Comparison of ENCODE assay signal across 9 mouse cellular contexts in the genomic region with DNA sequence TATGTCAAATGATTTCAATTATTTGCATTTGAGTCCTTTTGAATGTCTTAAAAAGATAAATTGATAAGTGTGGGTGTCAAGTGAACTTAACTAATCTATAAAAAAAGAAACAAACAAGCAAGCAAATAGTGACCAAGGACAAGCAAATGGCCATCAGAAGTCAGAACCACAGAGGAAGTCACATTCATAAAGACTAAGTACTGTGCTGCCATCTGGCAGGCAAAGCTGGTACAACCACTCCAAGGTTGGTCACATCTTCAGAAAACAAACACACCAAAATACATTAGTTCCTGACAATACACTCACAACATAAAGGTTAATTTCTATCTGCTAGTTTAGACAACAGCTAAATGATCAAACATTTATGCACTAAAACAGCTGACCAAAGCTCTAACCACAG. TPM values are rescaled to one million over a fixed set of nuclear protein-coding genes. Genes with fewer than 3 reads are reported as not detected.
DNase-seq lines count a peak whose midpoint lies in the region; ATAC-seq lines count a peak whose summit lies in the region.
"Had no signal": no experiment of that assay in that cellular context is flagged by ENCODE, and none has a peak within 500 bp of the region (broad histone marks: within the 10 kb centered on the region; RNA-seq: fewer than 3 reads in every experiment).

No protein-coding gene starts in this region.

- peak; percentile 10 for DNase-seq in adrenal gland, adult 8-10 months
- peak; percentile 58 to 62 for DNase-seq in kidney, postnatal 4 days
- peak; percentile 58 for DNase-seq in retina, embryonic 14.5 days (ENCODE audit: low spot score)
- DNase-seq in natural killer cell, adult 2 months (ENCODE audit: low spot score in 2 of 2), result no peak

- no peak overlapping the region for H3K27ac ChIP-seq in midbrain, embryonic 15.5 days
- no peak overlapping the region for H3K27ac ChIP-seq in midbrain, embryonic 16.5 days (ENCODE audit: low read length)
- H3K27ac ChIP-seq: embryonic facial prominence, embryonic 15.5 days; limb, embryonic 15.5 days had no signal

- no peak overlapping the region for H3K4me2 ChIP-seq in midbrain, embryonic 15.5 days
- no peak overlapping the region for H3K4me2 ChIP-seq in midbrain, embryonic 16.5 days (ENCODE audit: low read length)
- H3K4me2 ChIP-seq: embryonic facial prominence, embryonic 15.5 days; limb, embryonic 15.5 days had no signal

- no peaks in the 10 kb centered on the region for H3K36me3 ChIP-seq in midbrain, embryonic 15.5 days (replicated peaks)
- no peaks in the 10 kb centered on the region for H3K36me3 ChIP-seq in midbrain, embryonic 16.5 days (ENCODE audit: control insufficient read depth, insufficient read depth, low read length)
- H3K36me3 ChIP-seq: embryonic facial prominence, embryonic 15.5 days had no signal

- peak; percentile 80 for ATAC-seq in midbrain, embryonic 15.5 days (replicated peaks)
- ATAC-seq in midbrain, embryonic 16.5 days, result no peak
- ATAC-seq in common myeloid progenitor, adult 5-6 weeks (replicated peaks; ENCODE audit: low read depth, poor library complexity, severe bottlenecking), result peak; percentile 72; the same call in 1 of the 2 replicates

- H3K4me1 ChIP-seq in midbrain, embryonic 15.5 days, result no peaks in the 10 kb centered on the region
- no peaks in the 10 kb centered on the region for H3K4me1 ChIP-seq in midbrain, embryonic 16.5 days (ENCODE audit: control insufficient read depth, insufficient read depth, low read length)
- H3K4me1 ChIP-seq: embryonic facial prominence, embryonic 15.5 days; limb, embryonic 15.5 days had no signal

- H3K27me3 ChIP-seq in midbrain, embryonic 15.5 days (replicated peaks), result no peaks in the 10 kb centered on the region
- no peaks in the 10 kb centered on the region for H3K27me3 ChIP-seq in midbrain, embryonic 16.5 days (ENCODE audit: control insufficient read depth, insufficient read depth, low read depth, low read length)
- H3K27me3 ChIP-seq: embryonic facial prominence, embryonic 15.5 days; limb, embryonic 15.5 days had no signal

- no peak overlapping the region for H3K9ac ChIP-seq in midbrain, embryonic 15.5 days
- no peak overlapping the region for H3K9ac ChIP-seq in midbrain, embryonic 16.5 days (ENCODE audit: low read depth, low read length)
- H3K9ac ChIP-seq: embryonic facial prominence, embryonic 15.5 days; limb, embryonic 15.5 days had no signal

- H3K4me3 ChIP-seq in midbrain, embryonic 15.5 days, result no peak overlapping the region
- H3K4me3 ChIP-seq in midbrain, embryonic 16.5 days (ENCODE audit: low read depth, low read length), result no peak overlapping the region
- H3K4me3 ChIP-seq: embryonic facial prominence, embryonic 15.5 days; limb, embryonic 15.5 days had no signal

- no peaks in the 10 kb centered on the region for H3K9me3 ChIP-seq in midbrain, embryonic 15.5 days
- H3K9me3 ChIP-seq in midbrain, embryonic 16.5 days (replicated peaks; ENCODE audit: control insufficient read depth, low read length, poor library complexity, severe bottlenecking), result no peaks in the 10 kb centered on the region
- H3K9me3 ChIP-seq: embryonic facial prominence, embryonic 15.5 days; limb, embryonic 15.5 days had no signal

RNA-seq across cellular contexts. Expression of gene Pms1, which starts 24.2 kb away (rescaled TPM):
- 8.1 and 10.3 TPM in 2 replicates for polyA plus RNA-seq in midbrain, embryonic 15.5 days (2015; fragmentation: Nextera tagmentation; extraction: Ambion mirVana)
- polyA plus RNA-seq in midbrain, embryonic 16.5 days (2015; fragmentation: Nextera tagmentation; extraction: Ambion mirVana), result 9.3 and 11.8 TPM in 2 replicates
- total RNA-seq in adrenal gland, adult 8-10 months (2022), result 10 to 100 TPM in 2 of 4 experiments, 1 to 10 TPM in 2; 4.5 to 10.8 (median 8.7) TPM
- total RNA-seq in common myeloid progenitor, adult 5-6 weeks (2017), result 20.8 and 22.7 TPM in 2 replicates

RNA-seq across cellular contexts. Expression of gene Ormdl1, which starts 24.2 kb away (rescaled TPM):
- 63.0 and 63.7 TPM in 2 replicates for polyA plus RNA-seq in midbrain, embryonic 15.5 days (2015; fragmentation: Nextera tagmentation; extraction: Ambion mirVana)
- polyA plus RNA-seq in midbrain, embryonic 16.5 days (2015; fragmentation: Nextera tagmentation; extraction: Ambion mirVana), result 63.7 and 67.4 TPM in 2 replicates
- 10 to 100 TPM; 21.6 to 27.5 (median 25.1) TPM for total RNA-seq in adrenal gland, adult 8-10 months (2022)
- 30.7 and 33.5 TPM in 2 replicates for total RNA-seq in common myeloid progenitor, adult 5-6 weeks (2017)

RNA-seq across cellular contexts. Expression of gene Gm28778, which starts 24.3 kb away (rescaled TPM):
- not detected in 2 replicates for polyA plus RNA-seq in midbrain, embryonic 15.5 days (2015; fragmentation: Nextera tagmentation; extraction: Ambion mirVana)
- polyA plus RNA-seq in midbrain, embryonic 16.5 days (2015; fragmentation: Nextera tagmentation; extraction: Ambion mirVana), result not detected in 2 replicates
- total RNA-seq in adrenal gland, adult 8-10 months (2022), result 1 to 10 TPM; 1.4 to 4.2 (median 1.9) TPM
- total RNA-seq in common myeloid progenitor, adult 5-6 weeks (2017), result not detected in 2 replicates
- polyA plus RNA-seq: embryonic facial prominence, embryonic 15.5 days; limb, embryonic 15.5 days had no signal

RNA-seq across cellular contexts. Expression of gene Osgepl1, which starts 40.8 kb away (rescaled TPM):
- 16.8 and 17.6 TPM in 2 replicates for polyA plus RNA-seq in midbrain, embryonic 15.5 days (2015; fragmentation: Nextera tagmentation; extraction: Ambion mirVana)
- polyA plus RNA-seq in midbrain, embryonic 16.5 days (2015; fragmentation: Nextera tagmentation; extraction: Ambion mirVana), result 17.7 and 20.9 TPM in 2 replicates
- 10 to 100 TPM; 23.2 to 26.4 (median 24.1) TPM for total RNA-seq in adrenal gland, adult 8-10 months (2022)
- total RNA-seq in common myeloid progenitor, adult 5-6 weeks (2017), result 12.5 and 18.7 TPM in 2 replicates

Comparison
In these comparisons a context has a peak if more than half of its experiments do, and no peak if none do; other contexts are left out.
1. DNase-seq: peak in adrenal gland, adult 8-10 months (single experiment), kidney, postnatal 4 days (2 of 2) and retina, embryonic 14.5 days (single experiment); none in natural killer cell, adult 2 months (0 of 2).